Mouse (Mus musculus) liver, adult 2 months (tissue): ENCODE results near the gene Plin2.
"Not testable (repeated sequence)": the region's sequence is repeated elsewhere in the genome, so short reads cannot be mapped to it uniquely, and the experiment has no call there.

Source experiments
- CTCF ChIP-seq: fragments of 200-500 bp; IDR thresholded peaks from 2 replicates; pipeline ENCODE4 v1.5.1; 2011; ENCODE audit warnings: low read depth, low read length, control low read depth
- POLR2A ChIP-seq: fragments of 200-500 bp; IDR thresholded peaks from 2 replicates; pipeline ENCODE4 v1.6.1; 2011; ENCODE audit warnings: low read length, control low read depth; ENCODE audit not compliant: insufficient read depth; ENCODE audit errors: extremely low read depth

DNA sequence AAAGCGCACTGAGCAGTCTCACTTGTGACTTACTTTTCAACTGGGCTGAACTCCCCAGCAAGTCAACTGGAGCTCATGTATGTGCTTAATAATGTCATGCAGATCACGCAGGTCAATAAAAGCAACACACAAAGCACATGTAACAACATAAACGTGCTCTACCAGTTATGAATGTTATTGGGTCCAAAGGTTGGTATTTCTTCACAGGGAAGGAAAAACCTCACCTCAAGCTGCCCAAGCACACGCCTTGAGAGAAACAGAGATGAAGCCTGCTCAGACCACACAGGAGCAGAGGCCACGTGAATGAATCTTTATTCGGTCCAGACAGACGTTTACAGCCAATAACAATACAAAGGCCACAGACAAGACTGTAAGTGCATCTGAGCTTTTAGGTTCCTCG, 13.4 kb downstream of the Plin2 start:
- not testable (repeated sequence) for TF ChIP-seq POLR2A, CTCF
